Mouse (Mus musculus) limb, embryonic 14.5 days (tissue): Measurements from ENCODE around the gene Agap1. TPM values are rescaled to one million over a fixed set of nuclear protein-coding genes. Genes with fewer than 3 reads are reported as not detected.

Experiments
- ATAC-seq: fragments of 200-750 bp; cut with Nextera tagmentation; 2 replicates; pipeline ENCODE4 v1.8.0; 2017; ENCODE audit warnings: low read depth, moderate number of reproducible peaks, moderate TSS enrichment; ENCODE audit not compliant: low FRiP score
- DNase-seq: peaks from one replicate; pipeline ENCODE4 v3.0.0-alpha.2; 2015; ENCODE audit warnings: low spot score
- H3K27ac ChIP-seq: fragments of 300-500 bp; sonication (generic); replicated peaks from 2 replicates; pipeline ENCODE4 v1.5.1; 2014; ENCODE audit warnings: low read depth, mild to moderate bottlenecking, low read length, moderate library complexity, mixed read lengths
- H3K27me3 ChIP-seq: fragments of 300-500 bp; sonication (generic); 2 replicates; pipeline ENCODE4 v1.6.1; 2014; ENCODE audit warnings: low read length, mixed read lengths; ENCODE audit not compliant: control insufficient read depth, insufficient read depth
- H3K36me3 ChIP-seq: fragments of 300-500 bp; sonication (generic); 2 replicates; pipeline ENCODE4 v1.6.1; 2014; ENCODE audit warnings: mild to moderate bottlenecking, low read length, moderate library complexity, mixed read lengths; ENCODE audit not compliant: control insufficient read depth, insufficient read depth
- H3K4me1 ChIP-seq: fragments of 300-500 bp; sonication (generic); 2 replicates; pipeline ENCODE4 v1.6.1; 2014; ENCODE audit warnings: antibody characterized with exemption, low read length, mixed read lengths; ENCODE audit not compliant: control insufficient read depth, insufficient read depth
- H3K4me2 ChIP-seq: fragments of 300-500 bp; sonication (generic); replicated peaks from 2 replicates; pipeline ENCODE4 v1.6.1; 2014; ENCODE audit warnings: low read depth, mild to moderate bottlenecking, low read length, moderate library complexity; ENCODE audit not compliant: severe bottlenecking
- H3K4me3 ChIP-seq: fragments of 300-500 bp; sonication (generic); replicated peaks from 2 replicates; pipeline ENCODE4 v1.5.1; 2014; ENCODE audit warnings: low read length
- H3K9ac ChIP-seq: fragments of 300-500 bp; sonication (generic); 2 replicates; pipeline ENCODE4 v1.6.1; 2014; ENCODE audit warnings: mild to moderate bottlenecking, low read depth, low read length, moderate library complexity; ENCODE audit not compliant: severe bottlenecking
- H3K9me3 ChIP-seq: fragments of 300-500 bp; sonication (generic); 2 replicates; pipeline ENCODE4 v1.6.1; 2016; ENCODE audit warnings: low read length; ENCODE audit not compliant: control insufficient read depth
- POLR2A ChIP-seq: fragments of 200-500 bp; IDR thresholded peaks from 2 replicates; pipeline ENCODE4 v1.8.0; 2012; ENCODE audit warnings: inconsistent platforms, mild to moderate bottlenecking, moderate library complexity, borderline replicate concordance; ENCODE audit not compliant: insufficient read depth, insufficient read length; ENCODE audit errors: extremely low read depth
- WGBS: fragments of 180-500 bp; shearing (Covaris S2); extraction: QIAGEN DNeasy Blood & Tissue Kit; methylation state at CpG from one replicate; pipeline ENCODE4 v1.1.7; 2014; 5-methylcytosine and 5-hydroxymethylcytosine counted together
- polyA plus RNA-seq, 2 experiments: library from polyadenylated mRNA; depleted of rRNA in 1 of 2; stranded (reverse) in 1 of 2; unstranded in 1 of 2; fragments of >200 nt; fragmentation: Nextera tagmentation in 1 of 2; extraction: Ambion mirVana in 1 of 2; gene quantifications; 2 replicates each; pipeline versions ENCODE4 v1.2.1 to v1.2.3; 2012 to 2014

Agap1 gene
- polyA plus RNA-seq, 2 experiments: 16.2 to 19.5 TPM

- DNase-seq (no peak), ATAC-seq (no peak)
- no peak overlapping the region for H3K9ac ChIP-seq
- H3K27me3 ChIP-seq: no peaks in the 10 kb centered on the region
- H3K9me3 ChIP-seq: no peaks in the 10 kb centered on the region
- H3K27ac ChIP-seq: no peak overlapping the region
- WGBS: 75% methylated on average over 7 of the region's 7 CpGs
- H3K36me3 ChIP-seq: no peaks in the 10 kb centered on the region
- H3K4me1 ChIP-seq: peaks cover 15% of the 10 kb centered on the region; the same call in 1 of the 2 replicates
- no peak for TF ChIP-seq POLR2A
- no peak overlapping the region for H3K4me3 ChIP-seq
- no peak overlapping the region for H3K4me2 ChIP-seq
Measured at GRCm38 (mm10) chr1:89823036-89823435, 368.4 kb downstream of the Agap1 start.

DNA sequence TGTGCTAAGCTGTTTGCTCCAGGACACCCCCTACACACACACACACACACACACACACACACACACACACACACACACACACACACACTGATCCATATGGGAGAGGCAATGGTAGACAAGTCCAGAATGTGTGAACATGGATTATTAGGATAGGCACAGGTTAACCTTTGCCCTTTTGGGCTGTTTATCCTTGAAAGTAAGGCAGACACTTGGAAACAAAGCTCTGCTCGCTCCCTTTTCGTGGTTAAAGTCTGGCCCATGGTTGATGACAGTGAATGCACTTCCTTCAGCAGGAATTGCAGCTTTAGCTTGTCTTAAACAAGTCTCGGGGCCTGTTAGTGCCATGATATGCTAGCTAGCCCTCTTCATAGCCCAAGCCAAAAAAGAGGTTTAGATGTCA lies 372.4 kb downstream of the Agap1 start:
- no peak for TF ChIP-seq POLR2A
- H3K27ac ChIP-seq: no peak overlapping the region
- no peak overlapping the region for H3K9ac ChIP-seq
- ATAC-seq: no peak
- no peak for DNase-seq
- H3K36me3 ChIP-seq: peaks cover under 1% of the 10 kb centered on the region; the same call in 1 of the 2 replicates
- WGBS: 69% methylated on average over 3 of the region's 3 CpGs
- peaks cover 15% of the 10 kb centered on the region; the same call in 1 of the 2 replicates for H3K4me1 ChIP-seq
- H3K4me2 ChIP-seq: no peak overlapping the region
- H3K4me3 ChIP-seq: no peak overlapping the region
- no peaks in the 10 kb centered on the region for H3K27me3 ChIP-seq
- H3K9me3 ChIP-seq: no peaks in the 10 kb centered on the region

DNA sequence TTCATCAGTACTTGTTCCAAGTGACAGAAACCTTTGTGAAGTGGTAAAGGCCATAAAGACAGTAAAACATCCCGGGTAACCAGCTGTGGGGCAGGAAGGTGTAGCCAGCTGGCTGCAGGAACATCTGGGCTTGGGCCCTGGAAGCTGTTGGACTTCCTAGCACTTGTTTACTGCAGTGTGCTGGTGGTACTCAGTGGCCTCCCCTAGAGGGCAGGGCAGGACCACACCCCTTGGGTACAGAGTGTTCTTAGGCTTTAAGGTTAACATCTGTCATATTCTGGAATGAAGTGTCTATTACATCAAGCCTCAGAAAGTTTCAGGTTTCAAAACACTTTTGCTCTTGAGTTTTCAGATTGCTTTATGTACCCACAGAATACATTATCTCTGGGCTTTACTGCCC lies 376.5 kb downstream of the Agap1 start:
- 24% methylated on average over 1 of the region's 1 CpGs for WGBS

GRCm38 (mm10) chr1:89844064-89844463 lies 389.5 kb downstream of the Agap1 start:
- Histone ChIP-seq H3K4me2 (no peak overlapping the region), H3K4me3 (no peak overlapping the region), H3K27me3 (peaks cover 19% of the 10 kb centered on the region; the same call in 1 of the 2 replicates), H3K36me3 (0 out of 2 replicates have a peak, but pooled peaks cover 3% of the 10 kb centered on the region), H3K4me1 (peaks cover 29% of the 10 kb centered on the region), H3K9ac (no peak overlapping the region), H3K27ac (no peak overlapping the region), H3K9me3 (no peaks in the 10 kb centered on the region)
- TF ChIP-seq POLR2A: no peak
- ATAC-seq (no peak), DNase-seq (no peak)
- whole genome bisulfite sequencing: 62% methylated on average over 9 of the region's 9 CpGs

More for the DNA sequence above, 376.5 kb downstream of the Agap1 start:
- H3K27ac ChIP-seq: no peak overlapping the region
- no peak for TF ChIP-seq POLR2A
- H3K4me2 ChIP-seq: no peak overlapping the region
- no peak overlapping the region for H3K4me3 ChIP-seq
- peaks cover 11% of the 10 kb centered on the region; the same call in 1 of the 2 replicates for H3K36me3 ChIP-seq
- no peak overlapping the region for H3K9ac ChIP-seq
- no peaks in the 10 kb centered on the region for H3K27me3 ChIP-seq
- peaks cover 5% of the 10 kb centered on the region; the same call in 1 of the 2 replicates for H3K4me1 ChIP-seq
- DNase-seq (no peak), ATAC-seq (no peak)
- no peaks in the 10 kb centered on the region for H3K9me3 ChIP-seq

DNA sequence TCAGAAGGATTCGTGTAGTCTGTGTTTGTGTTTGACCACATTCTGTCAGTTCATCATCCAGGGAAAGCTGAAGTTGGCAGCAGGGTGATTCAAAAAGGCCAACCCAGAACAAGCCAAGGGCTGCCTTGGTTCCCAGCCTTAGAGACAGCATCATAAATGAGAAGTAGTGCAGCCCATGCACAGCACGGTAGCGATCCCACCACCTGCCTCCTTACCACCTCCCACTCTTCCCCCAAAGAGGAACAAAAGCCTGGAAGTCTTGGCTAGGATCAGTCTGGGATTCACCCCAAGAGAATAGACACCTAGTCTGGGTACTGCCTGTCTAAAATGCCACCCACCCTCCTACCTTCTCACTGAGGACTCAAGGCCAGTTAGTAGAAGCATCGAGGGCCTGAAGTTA lies 390.9 kb downstream of the Agap1 start:
- TF ChIP-seq POLR2A: no peak
- ATAC-seq: no peak

More for the DNA sequence above, 390.9 kb downstream of the Agap1 start:
- Histone ChIP-seq H3K4me1 (peaks cover 40% of the 10 kb centered on the region), H3K27me3 (peaks cover 19% of the 10 kb centered on the region; the same call in 1 of the 2 replicates), H3K9ac (no peak overlapping the region), H3K36me3 (0 out of 2 replicates have a peak, but pooled peaks cover 3% of the 10 kb centered on the region), H3K4me2 (no peak overlapping the region), H3K9me3 (no peaks in the 10 kb centered on the region), H3K4me3 (no peak overlapping the region), H3K27ac (no peak overlapping the region)
- WGBS: 60% methylated on average over 4 of the region's 4 CpGs
- DNase-seq: no peak
